Mouse (Mus musculus) cerebellum, adult 2 months (tissue): Measurements from ENCODE around the gene Cfap61. TPM values are rescaled to one million over a fixed set of nuclear protein-coding genes. Genes with fewer than 3 reads are reported as not detected.
A peak's percentile ranks its signal among the peaks of the same experiment; 100 is the strongest.

Experiments used
- DNase-seq, 2 experiments: peaks; one replicate each; pipeline ENCODE4 v3.0.0; 2021
- H3K27ac ChIP-seq: fragments of 200-500 bp; 2 replicates; pipeline ENCODE4 v1.5.1; 2012; ENCODE audit warnings: low read length, control low read depth, inconsistent platforms; ENCODE audit not compliant: insufficient read depth
- H3K27me3 ChIP-seq: fragments of 200-500 bp; 2 replicates; pipeline ENCODE4 v1.6.1; 2012; ENCODE audit warnings: inconsistent platforms, mild to moderate bottlenecking, low read length, moderate library complexity; ENCODE audit not compliant: control insufficient read depth, insufficient read depth
- H3K4me1 ChIP-seq: fragments of 200-500 bp; 2 replicates; pipeline ENCODE4 v1.6.1; 2011; ENCODE audit warnings: low read length; ENCODE audit not compliant: control insufficient read depth, insufficient read depth
- H3K4me3 ChIP-seq: fragments of 200-500 bp; replicated peaks from 2 replicates; pipeline ENCODE3; 2011; ENCODE audit warnings: mild to moderate bottlenecking, low read depth, low read length, control low read depth; ENCODE audit not compliant: insufficient read depth
- CTCF ChIP-seq: fragments of 200-500 bp; IDR thresholded peaks from 2 replicates; pipeline ENCODE4 v1.5.1; 2011; ENCODE audit warnings: low read depth, mild to moderate bottlenecking, control low read depth, low read length, moderate library complexity, borderline replicate concordance; ENCODE audit not compliant: insufficient read depth
- POLR2A ChIP-seq: fragments of 200-500 bp; IDR thresholded peaks from 2 replicates; pipeline ENCODE4 v1.6.1; 2011; ENCODE audit warnings: low read length, control low read depth, borderline replicate concordance; ENCODE audit not compliant: insufficient read depth
- WGBS: fragments of 180-500 bp; shearing (Covaris S2); methylation state at CpG from one replicate; pipeline ENCODE4 v1.1.7; 2018; 5-methylcytosine and 5-hydroxymethylcytosine counted together
- polyA plus RNA-seq: library from polyadenylated mRNA; depleted of rRNA; stranded (reverse); fragments of >200 nt; gene quantifications from 2 replicates; pipeline ENCODE4 v1.2.3, GENCODE M21; 2012

The Cfap61 gene
- polyA plus RNA-seq, 1 experiment = 1.0 TPM

DNA sequence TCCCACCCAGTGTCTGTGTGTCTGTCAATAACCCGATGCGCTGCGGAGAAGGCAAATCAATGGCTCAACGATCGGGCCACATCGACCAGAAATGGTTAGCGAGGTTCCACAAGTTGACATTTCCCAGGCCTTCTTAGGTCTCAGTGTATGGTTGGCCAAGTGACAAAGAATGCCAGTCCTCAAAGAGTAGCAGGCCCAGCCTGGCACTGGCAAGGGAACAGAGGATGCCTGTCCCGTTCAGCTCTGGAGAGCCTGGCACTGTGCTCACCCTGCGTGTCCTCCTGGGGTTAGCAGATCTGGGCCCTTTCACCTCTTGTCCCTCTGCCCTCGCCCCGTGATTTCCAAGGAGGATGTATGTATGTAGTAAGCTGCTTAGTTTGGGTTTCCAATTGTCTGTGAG, 261.5 kb downstream of the Cfap61 start:
- Histone ChIP-seq H3K4me1 (no peaks in the 10 kb centered on the region), H3K27ac (no peak overlapping the region), H3K27me3 (no peaks in the 10 kb centered on the region), H3K4me3 (no peak overlapping the region)
- WGBS = 72% methylated on average over 11 of the region's 11 CpGs
- TF ChIP-seq CTCF = no peak
- no peak for DNase-seq

DNA sequence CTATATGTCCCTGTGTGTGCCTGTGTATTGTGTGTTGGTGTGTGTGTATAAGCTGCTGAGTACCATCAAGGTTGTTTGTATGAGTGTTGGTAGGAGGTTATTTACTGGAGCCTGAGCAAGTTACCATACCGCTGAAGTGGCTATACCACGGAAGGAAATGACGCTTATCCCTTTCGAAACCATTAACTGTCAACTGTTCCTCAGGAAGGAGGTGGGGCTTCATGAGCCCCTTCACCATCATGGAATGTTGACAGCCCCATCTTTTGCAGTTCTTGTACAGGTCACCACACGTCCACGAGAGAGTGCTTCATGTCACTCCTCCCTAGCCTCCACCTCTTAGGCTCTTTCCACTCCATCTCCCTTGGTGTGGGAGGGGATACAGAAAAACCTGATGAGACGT, 263.4 kb downstream of the Cfap61 start:
- DNase-seq = no peak
- TF ChIP-seq POLR2A (no peak), CTCF (no peak)
- Histone ChIP-seq H3K27ac (no peak overlapping the region), H3K4me1 (no peaks in the 10 kb centered on the region), H3K27me3 (no peaks in the 10 kb centered on the region), H3K4me3 (no peak overlapping the region)
- WGBS = 91% methylated on average over 7 of the region's 7 CpGs

DNA sequence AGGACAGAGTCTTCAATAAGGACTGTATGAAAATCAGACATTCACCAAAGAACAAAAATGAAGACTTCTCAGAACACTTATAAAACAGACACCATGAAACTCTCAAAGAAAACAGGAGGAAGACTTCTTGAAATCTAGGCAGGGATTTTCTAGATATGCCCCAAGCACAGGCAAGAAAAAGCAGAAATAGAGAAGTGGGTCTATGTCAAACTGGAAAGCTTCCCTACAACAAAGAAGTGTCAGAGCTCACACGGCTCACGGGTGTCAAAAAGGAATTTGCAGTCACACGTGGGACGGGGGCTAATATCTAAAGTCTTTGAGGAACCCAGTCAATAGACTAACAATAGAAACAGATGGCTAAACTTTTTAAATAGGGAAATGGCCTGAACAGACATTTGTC, 276.4 kb downstream of the Cfap61 start:
- WGBS = 73% methylated on average over 4 of the region's 4 CpGs
- no peak for TF ChIP-seq CTCF
- no peak for TF ChIP-seq POLR2A
- no peaks in the 10 kb centered on the region for H3K27me3 ChIP-seq
- H3K27ac ChIP-seq = no peak overlapping the region
- H3K4me3 ChIP-seq = no peak overlapping the region
- H3K4me1 ChIP-seq = no peaks in the 10 kb centered on the region
- DNase-seq = no peak

- peak; percentile 30 to 43 for DNase-seq
- TF ChIP-seq POLR2A = no peak
- peak; percentile 82 for TF ChIP-seq CTCF
- peaks cover 4% of the 10 kb centered on the region; the same call in 1 of the 2 replicates for H3K4me1 ChIP-seq
- WGBS = 3% methylated on average over 9 of the region's 9 CpGs
- H3K4me3 ChIP-seq = no peak overlapping the region
- H3K27me3 ChIP-seq = peaks cover 3% of the 10 kb centered on the region; the same call in 1 of the 2 replicates
- no peak overlapping the region for H3K27ac ChIP-seq
These were observed 280.1 kb downstream of the Cfap61 start for GRCm38 (mm10) chr2:146214715-146215114.

DNA sequence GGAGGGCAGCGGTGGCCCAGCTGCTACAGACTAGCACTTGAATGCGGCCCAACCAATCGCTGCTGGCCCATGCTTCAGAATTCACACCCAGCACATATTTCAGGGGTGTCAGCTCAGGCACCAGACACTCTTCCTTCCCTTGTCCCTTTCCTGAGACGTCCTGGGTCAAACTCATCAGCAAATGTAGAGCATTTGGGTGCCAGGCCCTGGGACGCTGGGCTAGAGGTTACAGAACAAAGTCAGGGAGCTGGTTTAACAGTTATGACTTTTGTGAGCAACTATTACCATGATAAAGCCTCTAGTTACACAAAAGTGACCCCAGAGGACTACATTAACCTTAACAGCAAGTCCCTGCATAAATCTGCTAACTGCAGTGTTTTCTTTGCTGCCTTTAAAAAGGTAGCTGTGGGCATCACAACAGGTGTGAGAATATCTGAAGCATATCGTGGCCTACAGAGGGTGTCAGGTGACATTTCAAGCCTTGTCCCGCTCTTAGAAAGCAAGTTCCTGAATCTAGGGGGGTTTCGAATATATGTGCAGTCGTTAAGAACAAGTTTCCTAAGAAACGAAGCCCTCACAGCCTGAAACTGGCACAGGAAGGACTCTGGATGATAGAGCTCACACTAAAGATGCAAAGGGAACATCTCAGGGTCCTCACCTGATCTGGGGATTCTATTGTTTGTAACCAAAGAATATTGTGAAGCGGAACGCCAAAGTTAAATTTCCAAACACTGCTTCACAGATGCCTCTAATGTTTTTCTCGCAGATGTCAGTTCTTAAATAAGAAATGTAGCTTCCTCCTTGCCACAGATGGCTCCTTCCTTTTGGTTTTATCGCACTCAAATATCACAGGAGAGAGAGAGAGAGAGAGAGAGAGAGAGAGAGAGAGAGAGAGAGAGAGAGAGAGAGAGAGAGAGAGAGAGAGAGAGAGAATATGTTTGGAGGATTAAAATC, 281.8 kb downstream of the Cfap61 start:
- Histone ChIP-seq H3K27ac (no peak overlapping the region), H3K27me3 (peaks cover 4% of the 10 kb centered on the region; the same call in 1 of the 2 replicates), H3K4me3 (no peak overlapping the region), H3K4me1 (peaks cover 4% of the 10 kb centered on the region; the same call in 1 of the 2 replicates)
- 80% methylated on average over 14 of the region's 14 CpGs for whole genome bisulfite sequencing
- no peak for DNase-seq
- TF ChIP-seq CTCF (no peak), POLR2A (no peak)

DNA sequence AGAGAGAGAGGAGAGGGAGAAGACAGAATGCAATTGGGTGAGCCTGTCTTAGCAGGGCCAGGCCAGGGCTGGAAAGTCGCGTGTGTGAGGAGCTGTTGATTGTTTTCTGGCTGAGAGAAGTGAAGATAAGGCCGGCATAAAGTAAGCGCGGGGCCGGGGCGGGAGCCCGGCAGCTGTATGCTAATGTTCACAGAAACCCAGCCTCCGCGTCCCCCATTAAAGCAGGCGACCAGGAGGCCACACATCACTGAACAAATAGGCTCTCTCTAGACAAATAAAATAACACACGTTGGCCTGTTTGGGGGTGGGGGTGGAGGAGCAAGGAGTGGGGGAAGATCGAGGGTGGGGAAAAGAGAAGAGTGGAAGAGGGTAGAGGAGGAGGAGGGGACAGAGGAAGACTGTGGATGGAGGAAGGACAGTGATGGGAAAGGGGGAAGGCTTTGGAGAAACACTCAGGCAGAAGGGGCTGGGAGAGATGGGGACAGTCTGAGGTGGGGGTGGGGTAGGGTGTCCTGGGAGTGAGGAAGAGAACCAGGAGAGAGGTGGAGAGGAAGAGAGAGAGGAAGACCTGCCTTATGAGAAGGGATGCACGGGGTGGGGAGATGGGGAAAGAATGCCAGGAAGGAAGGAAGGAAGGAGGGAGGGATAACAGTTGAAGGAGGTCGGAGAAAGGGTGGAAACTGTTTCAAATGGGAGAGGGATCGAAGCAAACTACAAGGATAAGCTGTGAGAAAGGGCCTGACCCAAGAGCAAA, 282.8 kb downstream of the Cfap61 start:
- Histone ChIP-seq H3K27ac (no peak overlapping the region), H3K4me3 (no peak overlapping the region), H3K4me1 (peaks cover 4% of the 10 kb centered on the region; the same call in 1 of the 2 replicates), H3K27me3 (peaks cover 9% of the 10 kb centered on the region; the same call in 1 of the 2 replicates)
- WGBS = 26% methylated on average over 16 of the region's 16 CpGs
- DNase-seq = no peak
- TF ChIP-seq CTCF (no peak), POLR2A (no peak)

DNA sequence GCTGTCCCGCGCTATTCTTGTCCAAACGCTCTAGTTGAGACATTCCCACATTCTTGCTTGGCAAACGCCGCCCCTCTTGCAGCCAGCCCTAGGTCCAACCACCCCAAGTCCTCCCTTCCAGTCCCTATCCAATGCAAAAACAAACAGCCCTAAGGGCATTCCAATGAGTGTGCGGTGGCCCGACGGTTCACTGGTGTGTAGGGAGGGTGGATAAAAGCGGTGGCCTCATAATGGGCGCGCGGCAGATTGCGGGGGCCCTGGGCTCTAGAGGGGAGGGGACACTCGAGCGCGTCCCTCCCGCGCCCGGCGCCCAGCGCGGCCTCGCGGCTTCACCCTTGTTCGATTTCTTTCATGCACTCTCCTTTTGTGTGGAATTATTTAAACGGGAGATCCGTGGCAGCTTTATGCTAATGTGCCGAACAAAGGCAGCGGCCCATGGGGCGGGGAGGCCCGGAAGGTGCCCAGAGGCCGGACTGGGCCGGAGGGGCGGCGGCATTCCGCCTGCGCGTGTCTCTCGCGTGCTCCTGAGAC, 283.6 kb downstream of the Cfap61 start:
- WGBS = 10% methylated on average over 40 of the region's 40 CpGs
- H3K27me3 ChIP-seq = peaks cover 11% of the 10 kb centered on the region; the same call in 1 of the 2 replicates
- TF ChIP-seq CTCF = no peak
- no peak for TF ChIP-seq POLR2A
- no peak overlapping the region for H3K27ac ChIP-seq
- H3K4me1 ChIP-seq = peaks cover 4% of the 10 kb centered on the region; the same call in 1 of the 2 replicates
- no peak for DNase-seq
- no peak overlapping the region for H3K4me3 ChIP-seq
